Mouse (Mus musculus): Measurements from ENCODE around the gene Abi1. TPM values are rescaled to one million over a fixed set of nuclear protein-coding genes. Genes with fewer than 3 reads are reported as not detected.

The Abi1 gene
- polyA plus RNA-seq, 1 experiment = 28.0 TPM

DNA sequence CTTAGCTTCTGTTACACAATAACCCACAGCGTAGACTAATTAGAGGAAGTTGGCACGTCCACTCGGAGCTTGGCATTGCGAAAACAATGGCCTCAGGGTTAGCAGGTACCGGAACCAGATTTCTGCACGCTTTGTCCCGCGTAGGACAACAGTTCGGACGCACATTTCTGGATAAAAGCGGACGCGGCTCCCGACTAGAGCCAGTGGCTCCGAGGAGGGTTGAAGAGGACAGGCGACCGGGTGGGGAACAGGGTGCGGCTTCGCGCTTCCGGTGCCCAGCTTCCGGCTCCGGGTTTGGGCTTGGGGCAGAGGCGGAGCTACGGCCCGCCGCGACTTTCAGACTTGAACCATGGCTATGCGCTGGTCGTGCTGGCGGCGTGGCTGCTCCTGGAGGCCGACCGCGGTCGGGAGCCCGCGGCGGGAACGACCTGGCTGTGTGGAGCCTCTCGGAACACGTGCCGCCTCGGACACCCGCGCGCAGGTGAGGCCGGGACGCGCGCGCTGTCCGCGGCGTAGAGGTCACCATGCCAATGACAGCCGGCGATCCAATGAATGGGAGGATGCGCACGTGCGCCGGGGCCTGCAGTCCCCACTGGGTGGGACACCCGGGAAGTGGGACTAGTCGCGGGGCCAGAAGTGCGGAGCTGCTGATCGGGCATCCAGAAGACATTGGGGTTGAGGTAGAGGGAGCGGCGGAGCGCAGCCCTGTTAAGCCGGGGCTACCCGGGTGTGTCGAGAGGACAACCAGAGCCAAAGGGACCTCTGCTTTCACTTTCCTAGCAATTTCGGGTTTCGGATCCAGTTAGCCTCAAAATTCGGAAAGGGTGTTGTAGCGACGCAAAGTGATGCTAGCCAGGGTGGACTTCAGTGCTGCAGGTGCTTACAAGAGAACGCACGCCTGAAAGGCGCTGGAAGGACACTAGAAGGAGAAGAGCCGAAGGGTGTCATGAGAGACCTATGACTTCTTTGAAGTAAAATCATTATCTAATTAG, 144.5 kb downstream of the Abi1 start, which contains the start of gene Pdss1:
TSS of gene Pdss1 (plus strand) at position 241 of the 992 bp plus-strand sequence.
- H3K4me2 ChIP-seq (ENCODE audit: low read depth) = peak within 1 kb of the TSS; percentile 85
- H3K36me3 ChIP-seq (ENCODE audit: control insufficient read depth, insufficient read depth) = no peaks in the 10 kb centered on the region
- no peaks in the 10 kb centered on the region for H3K27me3 ChIP-seq (ENCODE audit: control insufficient read depth, insufficient read depth, insufficient read length)
- TF ChIP-seq MYOD1 (IDR thresholded peaks at IDR 0.05; ENCODE audit: control insufficient read depth in 1 of 3, insufficient read length in 2 of 3, low read depth in 2 of 3) (no peak), POLR2AphosphoS2 (IDR thresholded peaks at IDR 0.05; ENCODE audit: insufficient read length, low read depth) (peak; percentile 66), MYOG (IDR thresholded peaks at IDR 0.05; ENCODE audit: control insufficient read depth in 1 of 3, insufficient read depth in 1 of 3, insufficient read length in 2 of 3, low read depth in 2 of 3) (no peak), MAX (IDR thresholded peaks at IDR 0.05; ENCODE audit: low read depth) (no peak), TCF12 (IDR thresholded peaks at IDR 0.05; ENCODE audit: insufficient read depth, poor library complexity, severe bottlenecking) (no peak), REST (IDR thresholded peaks at IDR 0.05; ENCODE audit: insufficient read depth, insufficient read length) (no peak), E2F4 (IDR thresholded peaks at IDR 0.05; ENCODE audit: insufficient read depth) (peak; percentile 79), USF1 (IDR thresholded peaks at IDR 0.05; ENCODE audit: low read depth) (no peak), TCF3 (IDR thresholded peaks at IDR 0.05; ENCODE audit: insufficient read length, low read depth) (no peak), CEBPB (IDR thresholded peaks at IDR 0.05; ENCODE audit: insufficient read depth, poor library complexity, severe bottlenecking) (peak; percentile 74), SRF (IDR thresholded peaks at IDR 0.05; ENCODE audit: control insufficient read depth, insufficient read length, low read depth) (peak; percentile 58), POLR2A (IDR thresholded peaks at IDR 0.05; ENCODE audit: insufficient read length, low read depth) (peak; percentile 83)
- H3K4me3 ChIP-seq = peak within 1 kb of the TSS; percentile 53
- H3ac ChIP-seq (ENCODE audit: control insufficient read depth, insufficient read length) = peak within 1 kb of the TSS; percentile 35
- H3K79me2 ChIP-seq (ENCODE audit: control insufficient read depth, insufficient read depth) = peaks cover 42% of the 10 kb centered on the region

DNA sequence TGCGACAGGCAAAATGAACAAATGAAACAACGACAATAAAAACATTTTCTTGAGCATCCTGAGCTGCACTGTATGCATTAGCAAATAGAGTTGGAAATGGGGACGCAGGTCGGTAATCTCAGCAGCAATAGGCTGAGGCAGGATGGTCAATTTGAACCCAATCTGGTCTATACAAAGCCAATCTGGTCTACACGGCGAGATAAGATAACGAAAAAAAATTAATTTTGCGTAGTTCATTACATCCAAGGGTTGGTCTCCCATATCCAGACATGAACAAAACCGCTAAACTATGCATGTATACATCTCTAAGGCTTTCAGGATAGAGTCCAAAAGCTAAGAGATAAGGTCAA, 145.1 kb downstream of the Abi1 start:
- H3K4me2 ChIP-seq (ENCODE audit: low read depth) = peak overlapping the region; percentile 85
- H3K4me3 ChIP-seq = peak overlapping the region; percentile 53
- H3K27me3 ChIP-seq (ENCODE audit: control insufficient read depth, insufficient read depth, insufficient read length) = no peaks in the 10 kb centered on the region
- peaks cover 37% of the 10 kb centered on the region for H3K79me2 ChIP-seq (ENCODE audit: control insufficient read depth, insufficient read depth)
- H3ac ChIP-seq (ENCODE audit: control insufficient read depth, insufficient read length) = peak overlapping the region; percentile 35
- TF ChIP-seq CEBPB (IDR thresholded peaks at IDR 0.05; ENCODE audit: insufficient read depth, poor library complexity, severe bottlenecking) = no peak
- no peak for TF ChIP-seq MYOG (IDR thresholded peaks at IDR 0.05; ENCODE audit: control insufficient read depth in 1 of 3, insufficient read depth in 1 of 3, insufficient read length in 2 of 3, low read depth in 2 of 3)
- no peak for TF ChIP-seq POLR2AphosphoS2 (IDR thresholded peaks at IDR 0.05; ENCODE audit: insufficient read length, low read depth)
- no peak for TF ChIP-seq SRF (IDR thresholded peaks at IDR 0.05; ENCODE audit: control insufficient read depth, insufficient read length, low read depth)
- TF ChIP-seq USF1 (IDR thresholded peaks at IDR 0.05; ENCODE audit: low read depth) = no peak
- no peak for TF ChIP-seq POLR2A (IDR thresholded peaks at IDR 0.05; ENCODE audit: insufficient read length, low read depth)
- TF ChIP-seq MAX (IDR thresholded peaks at IDR 0.05; ENCODE audit: low read depth) = no peak
- no peak for TF ChIP-seq REST (IDR thresholded peaks at IDR 0.05; ENCODE audit: insufficient read depth, insufficient read length)
- no peak for TF ChIP-seq E2F4 (IDR thresholded peaks at IDR 0.05; ENCODE audit: insufficient read depth)
- TF ChIP-seq TCF3 (IDR thresholded peaks at IDR 0.05; ENCODE audit: insufficient read length, low read depth) = no peak
- TF ChIP-seq TCF12 (IDR thresholded peaks at IDR 0.05; ENCODE audit: insufficient read depth, poor library complexity, severe bottlenecking) = no peak
- no peaks in the 10 kb centered on the region for H3K36me3 ChIP-seq (ENCODE audit: control insufficient read depth, insufficient read depth)

Other genes starting within 250 kb of the Abi1 start
- gene Pdss1, start 144.7 kb downstream of the Abi1 start, polyA plus RNA-seq (2012; fragmentation: generic; extraction: Trizol) = 5.5 TPM
- 5.0 TPM for gene Acbd5, start 27.9 kb upstream of the Abi1 start, polyA plus RNA-seq (2012; fragmentation: generic; extraction: Trizol)
- 1.7 TPM for gene Mastl, start 115.8 kb upstream of the Abi1 start, polyA plus RNA-seq (2012; fragmentation: generic; extraction: Trizol)
- gene Yme1l1, start 116.1 kb upstream of the Abi1 start, polyA plus RNA-seq (2012; fragmentation: generic; extraction: Trizol) = 17.9 TPM
- gene 4931423N10Rik, start 167.2 kb upstream of the Abi1 start, polyA plus RNA-seq (2012; fragmentation: generic; extraction: Trizol) = not detected